Mouse (Mus musculus) midbrain, postnatal 0 days (tissue): Measurements from ENCODE around the gene Krt10. TPM values are rescaled to one million over a fixed set of nuclear protein-coding genes. Genes with fewer than 3 reads are reported as not detected.

Experiments
- ATAC-seq: fragments of 200-750 bp; cut with Nextera tagmentation; 2 replicates; pipeline ENCODE4 v1.8.0; 2017; ENCODE audit warnings: moderate number of reproducible peaks, mild to moderate bottlenecking, moderate TSS enrichment, moderate library complexity; ENCODE audit not compliant: low FRiP score
- DNase-seq: peaks from one replicate; pipeline ENCODE4 v3.0.0-alpha.2; 2015; ENCODE audit warnings: low spot score
- H3K27ac ChIP-seq: fragments of 300-500 bp; sonication (generic); 2 replicates; pipeline ENCODE4 v1.5.1; 2014; ENCODE audit warnings: low read depth, mild to moderate bottlenecking, low read length, mixed read lengths
- H3K27me3 ChIP-seq: fragments of 300-500 bp; sonication (generic); 2 replicates; pipeline ENCODE4 v1.6.1; 2014; ENCODE audit warnings: low read length, control low read depth, mixed read lengths; ENCODE audit not compliant: insufficient read depth
- H3K36me3 ChIP-seq: fragments of 300-500 bp; sonication (generic); 2 replicates; pipeline ENCODE4 v1.6.1; 2014; ENCODE audit warnings: low read length, control low read depth, mixed read lengths; ENCODE audit not compliant: insufficient read depth
- H3K4me1 ChIP-seq: fragments of 300-500 bp; sonication (generic); 2 replicates; pipeline ENCODE4 v1.6.1; 2014; ENCODE audit warnings: mild to moderate bottlenecking, control low read depth, antibody characterized with exemption, low read length, mixed read lengths; ENCODE audit not compliant: insufficient read depth
- H3K4me2 ChIP-seq: fragments of 300-500 bp; sonication (generic); 2 replicates; pipeline ENCODE4 v1.6.1; 2014; ENCODE audit warnings: low read depth, mild to moderate bottlenecking, low read length, mixed read lengths; ENCODE audit not compliant: poor library complexity, severe bottlenecking
- H3K4me3 ChIP-seq: fragments of 300-500 bp; sonication (generic); 2 replicates; pipeline ENCODE4 v1.5.1; 2014; ENCODE audit warnings: low read depth, mild to moderate bottlenecking, low read length, moderate library complexity
- H3K9ac ChIP-seq: fragments of 300-500 bp; sonication (generic); replicated peaks from 2 replicates; pipeline ENCODE4 v1.6.1; 2014; ENCODE audit warnings: mild to moderate bottlenecking, low read length, moderate library complexity, mixed read lengths; ENCODE audit not compliant: poor library complexity, severe bottlenecking
- H3K9me3 ChIP-seq: fragments of 300-500 bp; sonication (generic); 2 replicates; pipeline ENCODE4 v1.6.1; 2016; ENCODE audit warnings: low read length, control low read depth
- CTCF ChIP-seq: IDR thresholded peaks from 2 replicates; pipeline ENCODE4 v1.5.1; 2016; ENCODE audit warnings: antibody characterized with exemption, mild to moderate bottlenecking
- WGBS: fragments of 180-500 bp; shearing (Covaris S2); extraction: QIAGEN DNeasy Blood & Tissue Kit; methylation state at CpG from one replicate; pipeline ENCODE4 v1.1.7; 2014; 5-methylcytosine and 5-hydroxymethylcytosine counted together
- polyA plus RNA-seq: library from polyadenylated mRNA; unstranded; fragments of >200 nt; fragmentation: Nextera tagmentation; extraction: Ambion mirVana; gene quantifications from 2 replicates; pipeline ENCODE4 v1.2.1, GENCODE M21; 2015
- total RNA-seq: library from RNA; depleted of rRNA; stranded (reverse); fragments of >200 nt; gene quantifications from 2 replicates; pipeline ENCODE4 v1.2.3, GENCODE M21; 2014

The Krt10 gene
- total and polyA plus RNA-seq, 2 experiments from 2014 or later = 18.3 to 39.2 TPM

GRCm38 (mm10) chr11:99390866-99391265 lies 1.7 kb upstream of the Krt10 start:
- H3K9ac ChIP-seq = no peak overlapping the region

DNA sequence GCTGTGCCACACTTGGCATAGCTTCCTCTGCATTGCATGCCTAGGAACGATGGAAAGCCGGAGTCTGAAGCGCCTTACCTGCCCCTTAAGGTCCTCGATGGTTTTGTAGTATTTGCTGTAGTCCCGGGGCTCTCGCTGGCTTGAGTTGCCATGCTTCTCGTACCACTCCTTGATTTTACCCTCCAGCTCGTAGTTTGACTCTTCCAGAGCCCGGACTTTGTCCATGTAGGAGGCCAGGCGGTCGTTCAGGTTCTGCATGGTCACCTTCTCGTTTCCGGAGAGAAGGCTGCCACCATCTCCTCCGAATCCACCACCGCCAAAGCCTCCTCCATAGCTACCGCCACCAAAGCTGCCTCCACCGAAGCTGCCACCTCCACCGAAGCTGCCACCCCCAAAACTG lies 503 bp downstream of the Krt10 start:
- DNase-seq (no peak), ATAC-seq (no peak)
- no peaks in the 10 kb centered on the region for H3K27me3 ChIP-seq
- H3K4me1 ChIP-seq = no peaks in the 10 kb centered on the region
- no peaks in the 10 kb centered on the region for H3K9me3 ChIP-seq
- H3K36me3 ChIP-seq = no peaks in the 10 kb centered on the region
- no peak overlapping the region for H3K4me3 ChIP-seq
- H3K4me2 ChIP-seq = no peak overlapping the region
- 93% methylated on average over 18 of the region's 18 CpGs for WGBS
- H3K27ac ChIP-seq = no peak overlapping the region
- no peak overlapping the region for H3K9ac ChIP-seq
- no peak for TF ChIP-seq CTCF

More at GRCm38 (mm10) chr11:99390866-99391265, 1.7 kb upstream of the Krt10 start:
- Histone ChIP-seq H3K4me2 (no peak overlapping the region), H3K27ac (no peak overlapping the region), H3K4me1 (no peaks in the 10 kb centered on the region), H3K27me3 (no peaks in the 10 kb centered on the region), H3K4me3 (no peak overlapping the region), H3K36me3 (no peaks in the 10 kb centered on the region), H3K9me3 (no peaks in the 10 kb centered on the region)
- no peak for TF ChIP-seq CTCF
- ATAC-seq = no peak
- 74% methylated on average over 7 of the region's 7 CpGs for WGBS
- no peak for DNase-seq

DNA sequence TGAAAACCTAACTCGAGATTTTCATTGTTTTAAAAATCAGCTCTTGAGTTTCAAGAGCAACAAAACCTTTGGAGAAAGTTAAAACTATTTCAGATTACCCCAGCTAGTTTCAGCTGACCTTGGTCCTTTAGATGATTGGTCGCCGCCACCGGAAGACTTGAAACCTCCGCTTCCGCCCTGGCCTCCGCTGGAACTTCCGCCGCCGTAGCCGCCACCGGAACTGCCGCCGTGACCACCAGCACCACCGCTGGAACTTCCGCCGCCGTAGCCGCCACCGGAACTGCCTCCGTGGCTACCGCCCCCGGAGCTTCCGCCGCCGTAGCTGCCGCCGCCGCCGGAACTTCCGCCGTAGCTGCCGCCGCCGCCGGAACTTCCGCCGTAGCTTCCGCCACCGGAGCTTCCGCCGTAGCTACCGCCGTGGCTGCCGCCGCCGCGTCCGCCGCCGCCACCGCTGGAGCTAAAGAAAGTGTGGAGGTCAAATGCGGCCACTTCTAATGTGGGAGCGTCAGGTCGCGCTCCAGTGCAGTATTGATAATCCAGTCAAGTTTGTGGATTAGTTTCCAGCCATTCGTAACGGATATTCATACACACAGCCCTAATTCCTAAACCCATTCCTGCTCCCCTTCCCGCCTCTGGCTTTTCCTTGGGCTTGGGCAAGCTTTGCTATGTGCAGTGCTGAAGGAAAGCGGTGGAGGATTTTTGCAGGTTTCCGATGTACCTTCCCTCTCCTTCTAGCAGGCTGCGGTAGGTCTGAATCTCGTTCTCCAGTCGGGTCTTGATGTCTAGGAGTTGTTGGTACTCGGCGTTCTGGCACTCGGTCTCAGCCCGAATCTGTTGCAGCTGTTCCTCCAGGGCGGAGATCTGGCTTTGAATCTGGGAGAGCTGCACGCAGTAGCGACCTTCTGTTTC lies 3.1 kb downstream of the Krt10 start:
- Histone ChIP-seq H3K27ac (peak overlapping the region; percentile 95), H3K4me3 (peak overlapping the region; percentile 60), H3K27me3 (no peaks in the 10 kb centered on the region), H3K4me1 (no peaks in the 10 kb centered on the region), H3K9me3 (no peaks in the 10 kb centered on the region), H3K9ac (peak overlapping the region; percentile 74), H3K36me3 (no peaks in the 10 kb centered on the region), H3K4me2 (peak overlapping the region; percentile 75)
- 1% methylated on average over 70 of the region's 71 CpGs for WGBS
- peak; percentile 87 for DNase-seq
- no peak for TF ChIP-seq CTCF
- peak; percentile 68; the same call in 1 of the 2 replicates for ATAC-seq

- no peak for ATAC-seq
These were observed 9.6 kb downstream of the Krt10 start for GRCm38 (mm10) chr11:99379568-99379967.

DNA sequence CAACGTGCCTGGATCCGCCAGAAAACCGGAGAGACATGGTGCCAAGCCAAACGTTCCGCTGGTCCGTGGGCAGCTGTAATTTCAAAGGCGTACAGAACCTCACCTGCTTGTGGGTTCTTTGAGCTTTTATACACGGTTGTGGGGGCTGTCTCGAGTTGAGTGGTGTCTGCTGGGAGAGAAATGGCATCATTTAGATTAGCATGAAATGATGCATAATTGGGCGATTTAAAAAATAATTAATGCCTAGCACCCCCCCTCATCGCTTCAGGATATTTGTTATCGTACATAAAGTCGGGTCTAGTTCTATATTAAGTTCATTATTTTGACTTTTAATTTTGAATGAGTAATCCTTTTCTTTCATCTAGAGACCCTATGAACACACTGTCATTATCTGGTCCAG lies 14.4 kb downstream of the Krt10 start, which contains the start of gene Krt28:
Gene Krt28, minus strand, starts transcription at position 101 of the 400 bp plus-strand sequence.
- 81% methylated on average over 13 of the region's 13 CpGs for WGBS
- no peak for TF ChIP-seq CTCF

More at GRCm38 (mm10) chr11:99379568-99379967, 9.6 kb downstream of the Krt10 start:
- no peaks in the 10 kb centered on the region for H3K27me3 ChIP-seq
- H3K36me3 ChIP-seq = no peaks in the 10 kb centered on the region
- TF ChIP-seq CTCF = peak; percentile 91
- 12% methylated on average over 5 of the region's 5 CpGs for WGBS
- no peak overlapping the region for H3K27ac ChIP-seq
- H3K4me1 ChIP-seq = no peaks in the 10 kb centered on the region
- no peak overlapping the region for H3K4me2 ChIP-seq
- DNase-seq = peak; percentile 69
- no peak overlapping the region for H3K9ac ChIP-seq
- H3K4me3 ChIP-seq = no peak overlapping the region
- no peaks in the 10 kb centered on the region for H3K9me3 ChIP-seq

DNA sequence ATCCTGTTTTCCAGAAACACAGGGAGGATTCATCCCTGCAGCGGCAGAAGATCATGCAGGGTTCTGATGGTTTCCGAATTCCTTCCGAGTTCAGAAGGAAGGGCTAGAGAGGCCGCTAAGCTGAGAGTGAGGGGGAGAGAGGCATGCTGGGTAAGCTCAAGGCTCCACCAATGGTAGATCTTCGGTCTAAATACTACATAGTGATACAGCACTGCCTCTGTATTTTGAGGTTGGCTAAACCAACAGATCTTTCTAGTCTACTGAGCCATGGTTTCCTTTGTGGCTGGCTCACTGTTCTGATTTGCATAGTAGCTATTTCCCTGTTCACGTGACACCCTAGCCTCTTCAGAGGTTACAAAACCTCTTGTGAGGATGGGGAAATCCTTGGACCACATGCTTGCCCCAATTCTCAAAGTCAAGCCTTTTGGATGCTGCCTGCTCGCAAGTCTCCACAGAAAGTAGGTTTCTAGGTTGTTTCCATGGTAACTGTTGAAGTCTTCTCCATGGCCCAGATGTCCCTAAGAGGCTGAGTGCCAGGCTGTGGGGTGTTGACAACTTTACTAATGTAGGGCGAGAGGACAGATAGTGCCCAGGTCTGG lies 19.2 kb downstream of the Krt10 start:
- Histone ChIP-seq H3K4me3 (no peak overlapping the region), H3K27ac (peak overlapping the region; percentile 68), H3K9ac (no peak overlapping the region), H3K27me3 (no peaks in the 10 kb centered on the region), H3K36me3 (no peaks in the 10 kb centered on the region), H3K4me1 (no peaks in the 10 kb centered on the region; the same call in 1 of the 2 replicates), H3K9me3 (no peaks in the 10 kb centered on the region), H3K4me2 (no peak overlapping the region)
- no peak for TF ChIP-seq CTCF
- DNase-seq (peak; percentile 73), ATAC-seq (peak; percentile 69; the same call in 1 of the 2 replicates)
- WGBS = 66% methylated on average over 8 of the region's 8 CpGs

More for the DNA sequence above, 14.4 kb downstream of the Krt10 start, which contains the start of gene Krt28:
- no peak within 1 kb of the TSS for H3K4me3 ChIP-seq
- H3K9me3 ChIP-seq = no peaks in the 10 kb centered on the region
- no peaks in the 10 kb centered on the region for H3K36me3 ChIP-seq
- H3K27me3 ChIP-seq = no peaks in the 10 kb centered on the region
- no peak within 1 kb of the TSS for H3K4me2 ChIP-seq
- H3K27ac ChIP-seq = no peak within 1 kb of the TSS
- ATAC-seq (no peak), DNase-seq (no peak)
- H3K4me1 ChIP-seq = no peaks in the 10 kb centered on the region
- no peak within 1 kb of the TSS for H3K9ac ChIP-seq
